Mouse (Mus musculus): Measurements from ENCODE around the gene Dexi.

GRCm38 (mm10) chr16:10461178-10461577 lies 81.7 kb downstream of the Dexi start:
- TF ChIP-seq CTCF (IDR thresholded peaks at IDR 0.05; ENCODE audit: extremely low read depth, insufficient read length, insufficient replicate concordance, low read depth, low read length) (no peak), POLR2A (IDR thresholded peaks at IDR 0.05; ENCODE audit: low read depth, low read length) (no peak)
